Mouse (Mus musculus) forebrain, postnatal 0 days (tissue): ENCODE results near the gene Tmprss4. TPM values are rescaled to one million over a fixed set of nuclear protein-coding genes. Genes with fewer than 3 reads are reported as not detected.

Source experiments
- ATAC-seq: fragments of 200-750 bp; cut with Nextera tagmentation; 2 replicates; pipeline ENCODE4 v1.8.0; 2017; ENCODE audit warnings: mild to moderate bottlenecking, moderate library complexity
- DNase-seq: peaks from one replicate; pipeline ENCODE4 v3.0.0-alpha.2; 2015
- H3K27ac ChIP-seq: fragments of 300-500 bp; sonication (generic); 2 replicates; pipeline ENCODE4 v1.5.1; 2014; ENCODE audit warnings: low read depth, mild to moderate bottlenecking, antibody characterized with exemption, low read length, moderate library complexity, mixed read lengths
- H3K27me3 ChIP-seq: fragments of 300-500 bp; sonication (generic); 2 replicates; pipeline ENCODE4 v1.6.1; 2014; ENCODE audit warnings: mild to moderate bottlenecking, low read length, mixed read lengths; ENCODE audit not compliant: insufficient read depth
- H3K36me3 ChIP-seq: fragments of 300-500 bp; sonication (generic); 2 replicates; pipeline ENCODE4 v1.6.1; 2014; ENCODE audit warnings: mild to moderate bottlenecking, moderate library complexity; ENCODE audit not compliant: insufficient read depth
- H3K4me1 ChIP-seq: fragments of 300-500 bp; sonication (generic); 2 replicates; pipeline ENCODE4 v1.6.1; 2014; ENCODE audit warnings: antibody characterized with exemption; ENCODE audit not compliant: insufficient read depth
- H3K4me2 ChIP-seq: fragments of 300-500 bp; sonication (generic); 2 replicates; pipeline ENCODE4 v1.6.1; 2014; ENCODE audit warnings: low read depth, mild to moderate bottlenecking, moderate library complexity
- H3K4me3 ChIP-seq: fragments of 300-500 bp; sonication (generic); 2 replicates; pipeline ENCODE4 v1.5.1; 2014; ENCODE audit warnings: low read depth, low read length, mixed read lengths
- H3K9ac ChIP-seq: fragments of 300-500 bp; sonication (generic); 2 replicates; pipeline ENCODE4 v1.6.1; 2014; ENCODE audit warnings: mild to moderate bottlenecking
- H3K9me3 ChIP-seq: fragments of 300-500 bp; sonication (generic); 2 replicates; pipeline ENCODE4 v1.6.1; 2016; ENCODE audit warnings: low read length
- CTCF ChIP-seq: sonication (generic); IDR thresholded peaks from 2 replicates; pipeline ENCODE4 v1.5.1; 2016; ENCODE audit warnings: antibody characterized with exemption, control low read depth, low read depth
- WGBS: fragments of 180-500 bp; shearing (Covaris S2); extraction: QIAGEN DNeasy Blood & Tissue Kit; methylation state at CpG from one replicate; pipeline ENCODE4 v1.1.7; 2014; 5-methylcytosine and 5-hydroxymethylcytosine counted together
- polyA plus RNA-seq: library from polyadenylated mRNA; unstranded; fragments of >200 nt; fragmentation: Nextera tagmentation; extraction: Ambion mirVana; gene quantifications from 2 replicates; pipeline ENCODE4 v1.2.1, GENCODE M21; 2015
- total RNA-seq: library from RNA; depleted of rRNA; stranded (reverse); fragments of >200 nt; gene quantifications from 2 replicates; pipeline ENCODE4 v1.2.3, GENCODE M21; 2014; rRNA removed

Tmprss4 gene
- total and polyA plus RNA-seq, 2 experiments from 2014 or later: not detected

- TF ChIP-seq CTCF: no peak
- peaks cover 15% of the 10 kb centered on the region; the same call in 1 of the 2 replicates for H3K36me3 ChIP-seq
- H3K27me3 ChIP-seq: no peaks in the 10 kb centered on the region
These were observed 77.0 kb downstream of the Tmprss4 start for GRCm38 (mm10) chr9:45126941-45127340.

GRCm38 (mm10) chr9:45125211-45125610, 78.7 kb downstream of the Tmprss4 start:
- H3K27me3 ChIP-seq: no peaks in the 10 kb centered on the region
- WGBS: 93% methylated on average over 14 of the region's 14 CpGs
- H3K4me1 ChIP-seq: peaks cover 9% of the 10 kb centered on the region
- H3K9ac ChIP-seq: no peak overlapping the region
- DNase-seq (no peak), ATAC-seq (no peak)
- peaks cover 15% of the 10 kb centered on the region; the same call in 1 of the 2 replicates for H3K36me3 ChIP-seq
- no peak for TF ChIP-seq CTCF
- no peak overlapping the region for H3K4me2 ChIP-seq
- H3K4me3 ChIP-seq: no peak overlapping the region
- H3K9me3 ChIP-seq: no peaks in the 10 kb centered on the region
- no peak overlapping the region for H3K27ac ChIP-seq

More at GRCm38 (mm10) chr9:45126941-45127340, 77.0 kb downstream of the Tmprss4 start:
- ATAC-seq: no peak
- Histone ChIP-seq H3K9ac (no peak overlapping the region), H3K9me3 (no peaks in the 10 kb centered on the region), H3K4me3 (no peak overlapping the region), H3K4me2 (no peak overlapping the region), H3K4me1 (peaks cover 7% of the 10 kb centered on the region), H3K27ac (no peak overlapping the region)
- DNase-seq: no peak
- WGBS: 58% methylated on average over 7 of the region's 7 CpGs

Other genes starting within 250 kb of the Tmprss4 start
- 40.9 and 51.5 TPM in 2 replicates for gene Ube4a, start 238.5 kb downstream of the Tmprss4 start, total RNA-seq
- gene Ube4a, start 238.5 kb downstream of the Tmprss4 start, polyA plus RNA-seq: 22.6 and 28.9 TPM in 2 replicates
- gene Cd3g, start 223.7 kb downstream of the Tmprss4 start, total RNA-seq: not detected in 2 replicates
- gene Cd3g, start 223.7 kb downstream of the Tmprss4 start, polyA plus RNA-seq: not detected in 2 replicates
- not detected in 2 replicates for gene Cd3d, start 222.3 kb downstream of the Tmprss4 start, total RNA-seq
- not detected in 2 replicates for gene Cd3d, start 222.3 kb downstream of the Tmprss4 start, polyA plus RNA-seq
- gene Cd3e, start 194.5 kb downstream of the Tmprss4 start, total RNA-seq: not detected in 2 replicates
- gene Cd3e, start 194.5 kb downstream of the Tmprss4 start, polyA plus RNA-seq: 0.19 TPM in 1 of 2 replicates, not detected in the other
- gene Mpzl2, start 164.3 kb downstream of the Tmprss4 start, total RNA-seq: 2.2 and 4.6 TPM in 2 replicates
- 2.0 and 2.3 TPM in 2 replicates for gene Mpzl2, start 164.3 kb downstream of the Tmprss4 start, polyA plus RNA-seq
- gene Mpzl3, start 148.9 kb downstream of the Tmprss4 start, total RNA-seq: 1.8 and 3.7 TPM in 2 replicates
- 0.62 and 1.1 TPM in 2 replicates for gene Mpzl3, start 148.9 kb downstream of the Tmprss4 start, polyA plus RNA-seq
- gene Jaml, start 124.9 kb downstream of the Tmprss4 start, total RNA-seq: 0.23 TPM in 1 of 2 replicates, not detected in the other
- gene Jaml, start 124.9 kb downstream of the Tmprss4 start, polyA plus RNA-seq: 0.16 and 0.19 TPM in 2 replicates
- 8.6 and 11.5 TPM in 2 replicates for gene Scn2b, start 86.3 kb downstream of the Tmprss4 start, total RNA-seq
- 3.6 and 5.4 TPM in 2 replicates for gene Scn2b, start 86.3 kb downstream of the Tmprss4 start, polyA plus RNA-seq
- gene Scn4b, start 65.7 kb downstream of the Tmprss4 start, total RNA-seq: 0.43 and 0.69 TPM in 2 replicates
- 0.36 and 0.59 TPM in 2 replicates for gene Scn4b, start 65.7 kb downstream of the Tmprss4 start, polyA plus RNA-seq
- gene BC049352, start 22.1 kb downstream of the Tmprss4 start, total RNA-seq: 0.38 TPM in 1 of 2 replicates, not detected in the other
- 0.28 and 0.47 TPM in 2 replicates for gene BC049352, start 22.1 kb downstream of the Tmprss4 start, polyA plus RNA-seq
- gene Il10ra, start 65.1 kb upstream of the Tmprss4 start, total RNA-seq: 1.4 and 1.6 TPM in 2 replicates
- 0.46 and 0.48 TPM in 2 replicates for gene Il10ra, start 65.1 kb upstream of the Tmprss4 start, polyA plus RNA-seq
- gene Tmprss13, start 115.0 kb upstream of the Tmprss4 start, total RNA-seq: not detected in 2 replicates
- gene Tmprss13, start 115.0 kb upstream of the Tmprss4 start, polyA plus RNA-seq: 0.05 TPM in 1 of 2 replicates, not detected in the other
- 412 and 499 TPM in 2 replicates for gene Fxyd6, start 166.1 kb upstream of the Tmprss4 start, total RNA-seq
- gene Fxyd6, start 166.1 kb upstream of the Tmprss4 start, polyA plus RNA-seq: 739 and 836 TPM in 2 replicates
- 22.6 and 22.7 TPM in 2 replicates for gene Fxyd2, start 195.6 kb upstream of the Tmprss4 start, total RNA-seq
- 15.9 and 16.6 TPM in 2 replicates for gene Fxyd2, start 195.6 kb upstream of the Tmprss4 start, polyA plus RNA-seq
- 28.9 and 42.6 TPM in 2 replicates for gene Dscaml1, start 222.5 kb upstream of the Tmprss4 start, total RNA-seq
- gene Dscaml1, start 222.5 kb upstream of the Tmprss4 start, polyA plus RNA-seq: 13.4 and 19.6 TPM in 2 replicates